ENCODE assay signal across 9 mouse cellular contexts in the genomic region with DNA sequence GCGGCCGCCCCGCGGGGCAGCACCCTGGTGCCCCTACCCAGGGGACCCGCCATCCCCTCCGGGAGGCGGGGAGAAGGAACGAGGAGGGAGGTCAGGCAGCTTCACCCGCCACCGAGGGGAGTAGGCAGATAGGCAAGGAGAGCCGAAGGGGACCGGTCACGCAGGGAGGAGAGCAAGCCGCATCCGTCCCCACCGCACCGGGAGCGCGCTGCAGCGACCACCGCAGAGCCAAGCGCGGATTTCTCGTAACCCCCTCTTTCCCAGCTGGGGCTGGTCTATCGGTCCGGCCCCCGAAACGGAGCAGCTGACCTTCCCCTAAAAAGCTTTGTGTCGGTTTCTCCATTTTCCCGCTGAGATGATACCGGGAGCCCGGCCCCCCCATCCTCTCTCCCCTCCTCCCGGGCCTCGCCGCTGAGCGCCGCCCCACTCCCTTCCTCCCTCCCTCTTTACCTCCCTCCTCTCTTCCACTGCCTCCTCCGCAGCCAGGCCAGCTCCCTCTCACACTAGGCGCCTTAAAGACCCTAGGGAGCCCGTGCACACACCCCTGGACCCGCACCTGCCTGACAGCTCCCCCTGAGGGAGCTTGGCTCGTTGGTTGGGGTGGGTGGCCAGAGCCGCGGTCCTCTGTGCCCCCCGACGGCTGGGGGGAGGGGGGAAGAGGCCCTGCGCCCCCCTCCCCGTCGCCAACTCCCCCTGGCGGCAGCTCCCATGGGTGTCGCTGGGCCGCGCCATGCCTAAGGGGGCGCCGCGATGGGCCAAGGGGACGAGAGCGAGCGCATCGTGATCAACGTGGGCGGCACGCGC. TPM values are rescaled to one million over a fixed set of nuclear protein-coding genes. Genes with fewer than 3 reads are reported as not detected.
A peak's percentile ranks its signal among the peaks of the same experiment; 100 is the strongest.
DNase-seq lines count a peak whose midpoint lies in the region; ATAC-seq lines count a peak whose summit lies in the region.
"Had no signal": no experiment of that assay in that cellular context is flagged by ENCODE, and none has a peak within 500 bp of the region (broad histone marks: within the 10 kb centered on the region; RNA-seq: fewer than 3 reads in every experiment).

No protein-coding gene starts in this region.

- no peak for DNase-seq in kidney, postnatal 14 days
- peak; percentile 66 for DNase-seq in cerebellum, adult 8-10 months
- peak; percentile 50 for DNase-seq in hindbrain, embryonic 14.5 days (ENCODE audit: low spot score)
- DNase-seq in right cerebral cortex, postnatal 25 days = peak; percentile 74
- DNase-seq in adrenal gland, adult 18-20 months (ENCODE audit: low spot score in 2 of 2) = no peak
- DNase-seq in urinary bladder, postnatal 14 days (ENCODE audit: low spot score) = no peak

- no peaks in the 10 kb centered on the region for H3K36me3 ChIP-seq in kidney, embryonic 16.5 days (ENCODE audit: insufficient read depth, low read length)
- 0 out of 2 replicates have a peak, but pooled peaks cover 3% of the 10 kb centered on the region for H3K36me3 ChIP-seq in hindbrain, embryonic 14.5 days (replicated peaks; ENCODE audit: control insufficient read depth, insufficient read depth)
- no peaks in the 10 kb centered on the region for H3K36me3 ChIP-seq in liver, embryonic 12.5 days

- no peak overlapping the region for H3K27ac ChIP-seq in kidney, embryonic 16.5 days (ENCODE audit: low read length)
- peak overlapping the region; percentile 84 for H3K27ac ChIP-seq in hindbrain, embryonic 14.5 days
- H3K27ac ChIP-seq in liver, embryonic 12.5 days = no peak overlapping the region

- H3K4me2 ChIP-seq in kidney, embryonic 16.5 days (replicated peaks; ENCODE audit: low read depth, low read length) = peak overlapping the region; percentile 89
- H3K4me2 ChIP-seq in hindbrain, embryonic 14.5 days (replicated peaks) = peak overlapping the region; percentile 72
- H3K4me2 ChIP-seq in liver, embryonic 12.5 days = peak overlapping the region; percentile 73

- H3K9me3 ChIP-seq in kidney, embryonic 16.5 days (ENCODE audit: low read length) = no peaks in the 10 kb centered on the region
- no peaks in the 10 kb centered on the region for H3K9me3 ChIP-seq in hindbrain, embryonic 14.5 days (ENCODE audit: control insufficient read depth, low read length)
- H3K9me3 ChIP-seq in liver, embryonic 12.5 days (replicated peaks) = no peaks in the 10 kb centered on the region

- peaks cover 68% of the 10 kb centered on the region for H3K27me3 ChIP-seq in kidney, embryonic 16.5 days (ENCODE audit: insufficient read depth, low read length)
- peaks cover 27% of the 10 kb centered on the region for H3K27me3 ChIP-seq in hindbrain, embryonic 14.5 days (ENCODE audit: control insufficient read depth, insufficient read depth, low read length)
- peaks cover 81% of the 10 kb centered on the region for H3K27me3 ChIP-seq in liver, embryonic 12.5 days (replicated peaks)

- no peak overlapping the region for H3K9ac ChIP-seq in kidney, embryonic 16.5 days (replicated peaks; ENCODE audit: low read length)
- peak overlapping the region; percentile 96 for H3K9ac ChIP-seq in hindbrain, embryonic 14.5 days
- H3K9ac ChIP-seq in liver, embryonic 12.5 days = no peak overlapping the region

- no peak for ATAC-seq in kidney, embryonic 16.5 days (ENCODE audit: low FRiP score, low TSS enrichment)
- peak; percentile 36 for ATAC-seq in hindbrain, embryonic 14.5 days (ENCODE audit: low FRiP score)
- ATAC-seq in liver, embryonic 12.5 days = 0 out of 2 replicates have a peak, but pooled peaks have one; percentile 24

- H3K4me3 ChIP-seq in kidney, embryonic 16.5 days (ENCODE audit: low read length) = peak overlapping the region; percentile 50
- H3K4me3 ChIP-seq in hindbrain, embryonic 14.5 days (replicated peaks; ENCODE audit: low read length) = peak overlapping the region; percentile 84
- H3K4me3 ChIP-seq in liver, embryonic 12.5 days = peak overlapping the region; percentile 45; the same call in 1 of the 2 replicates

- 1% methylated on average over 52 of the region's 64 CpGs for WGBS in kidney, embryonic 16.5 days
- 3% methylated on average over 56 of the region's 64 CpGs for WGBS in hindbrain, embryonic 14.5 days
- 5% methylated on average over 57 of the region's 64 CpGs for WGBS in liver, embryonic 12.5 days (ENCODE audit: insufficient replicate concordance)

- peaks cover 17% of the 10 kb centered on the region for H3K4me1 ChIP-seq in kidney, embryonic 16.5 days (ENCODE audit: insufficient read depth, low read length)
- H3K4me1 ChIP-seq in hindbrain, embryonic 14.5 days (replicated peaks; ENCODE audit: control insufficient read depth, insufficient read depth, low read length) = peaks cover 42% of the 10 kb centered on the region
- peaks cover 17% of the 10 kb centered on the region; the same call in 1 of the 2 replicates for H3K4me1 ChIP-seq in liver, embryonic 12.5 days

RNA-seq across cellular contexts. Expression of a gene that starts 0.8 kb away (rescaled TPM):
- polyA plus RNA-seq in kidney, embryonic 16.5 days (2015; fragmentation: Nextera tagmentation; extraction: Ambion mirVana) = 0.04 TPM in 1 of 2 replicates, not detected in the other
- 16.6 and 20.8 TPM in 2 replicates for polyA plus RNA-seq in hindbrain, embryonic 14.5 days (2014; fragmentation: Nextera tagmentation; extraction: Ambion mirVana)
- polyA plus RNA-seq in liver, embryonic 12.5 days (2016; fragmentation: Nextera tagmentation; extraction: Ambion mirVana) = 0.10 and 0.17 TPM in 2 replicates
- under 1 TPM; 0.19 to 0.36 TPM for total RNA-seq in adrenal gland, adult 18-20 months (2021)

RNA-seq across cellular contexts. Expression of a gene that starts 20.9 kb away (rescaled TPM):
- 0.69 and 0.81 TPM in 2 replicates for polyA plus RNA-seq in kidney, embryonic 16.5 days (2015; fragmentation: Nextera tagmentation; extraction: Ambion mirVana)
- polyA plus RNA-seq in hindbrain, embryonic 14.5 days (2014; fragmentation: Nextera tagmentation; extraction: Ambion mirVana) = 0.10 and 0.11 TPM in 2 replicates
- polyA plus RNA-seq in liver, embryonic 12.5 days (2016; fragmentation: Nextera tagmentation; extraction: Ambion mirVana) = 0.36 and 1.4 TPM in 2 replicates
- not detected for total RNA-seq in adrenal gland, adult 18-20 months (2021)
- polyA plus RNA-seq: large intestine, adult 2 months had no signal

Comparison
In these comparisons a context has a peak if more than half of its experiments do, and no peak if none do; other contexts are left out.
1. DNase-seq: peak in cerebellum, adult 8-10 months (single experiment), hindbrain, embryonic 14.5 days (single experiment) and right cerebral cortex, postnatal 25 days (single experiment); none in kidney, postnatal 14 days (single experiment), adrenal gland, adult 18-20 months (0 of 2) and urinary bladder, postnatal 14 days (single experiment).
2. RNA of a gene that starts 0.8 kb away (polyA plus RNA-seq): 16.6 to 20.8 TPM in hindbrain, embryonic 14.5 days; 0.10 to 0.17 TPM in liver, embryonic 12.5 days and 0.04 TPM in kidney, embryonic 16.5 days; every median in the first group is over 10 times any median in the second.
3. Peak in every context shown above with its lines, with median percentiles within 50 percentile points of each other: H3K4me2 ChIP-seq and H3K4me3 ChIP-seq.